Mouse (Mus musculus) yolk sac, embryonic 10.5 days (tissue): ENCODE measurements around the gene Gja4.

Experiments
- DNase-seq: peaks from one replicate; pipeline ENCODE4 v3.0.0-alpha.2; 2017; ENCODE audit warnings: low spot score

The Gja4 gene

DNA sequence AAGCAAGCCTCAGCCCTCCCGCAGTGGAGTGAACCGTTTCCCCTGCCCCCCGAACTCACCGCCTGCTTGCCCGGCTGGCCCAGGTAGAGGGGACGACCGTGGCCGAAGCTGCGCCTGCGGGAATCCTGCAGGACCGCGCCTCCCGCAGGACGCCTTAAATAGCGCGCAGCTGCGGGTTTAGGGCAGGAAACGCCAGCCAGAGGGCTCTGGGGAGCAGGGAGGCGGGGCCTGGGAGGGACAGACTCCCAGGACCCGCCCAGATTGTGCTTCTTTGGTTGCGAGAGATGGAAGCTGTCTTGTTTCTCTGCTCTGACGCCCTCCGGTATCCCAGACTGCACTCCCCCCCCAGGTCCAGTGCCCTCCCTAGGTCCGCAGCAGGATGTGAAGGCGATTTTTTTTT, at the start of gene Gja4:
Gene Gja4, minus strand, starts transcription at position 179 of the 400 bp plus-strand sequence.
- peak; percentile 72 for DNase-seq

DNA sequence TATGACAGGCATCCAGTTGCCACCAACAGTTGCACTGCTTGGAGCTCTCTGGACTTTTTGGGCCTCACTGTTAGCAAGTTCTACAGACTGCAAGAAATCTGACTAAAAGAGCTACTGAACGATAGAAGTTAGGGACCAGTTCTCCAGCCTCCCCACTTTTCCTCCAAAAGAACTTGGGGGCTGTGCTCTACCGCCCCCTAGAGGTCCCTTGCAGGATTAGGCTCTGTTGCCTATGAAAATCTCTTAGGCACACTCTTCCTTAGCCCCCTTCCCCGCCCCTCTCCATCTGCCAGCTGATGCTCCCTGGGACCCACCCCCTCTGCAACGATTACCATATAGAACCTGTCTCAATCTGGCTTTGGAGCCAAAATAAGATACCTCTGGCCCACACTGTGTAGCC, 49.5 kb upstream of the Gja4 start:
- no peak for DNase-seq

DNA sequence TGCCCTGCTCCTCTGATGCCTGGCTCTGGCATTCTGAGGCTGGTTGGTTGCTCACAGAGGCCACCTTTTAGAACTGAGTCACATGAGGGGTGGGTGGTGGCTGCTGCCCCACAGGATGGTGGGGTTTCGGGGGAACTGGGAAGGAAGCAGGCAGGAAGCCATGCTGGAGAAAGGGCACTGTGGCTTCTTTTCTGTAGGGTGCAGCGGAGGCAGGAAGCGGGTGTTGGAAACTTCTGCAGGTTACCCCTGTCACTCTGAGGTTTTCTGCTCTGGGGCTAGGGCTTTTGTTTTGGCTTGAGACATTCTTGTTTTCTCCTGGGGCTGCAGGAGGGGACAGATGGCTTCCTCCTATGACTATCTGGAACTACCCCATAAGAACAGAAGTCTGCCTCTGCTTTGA, 48.7 kb upstream of the Gja4 start:
- no peak for DNase-seq

DNA sequence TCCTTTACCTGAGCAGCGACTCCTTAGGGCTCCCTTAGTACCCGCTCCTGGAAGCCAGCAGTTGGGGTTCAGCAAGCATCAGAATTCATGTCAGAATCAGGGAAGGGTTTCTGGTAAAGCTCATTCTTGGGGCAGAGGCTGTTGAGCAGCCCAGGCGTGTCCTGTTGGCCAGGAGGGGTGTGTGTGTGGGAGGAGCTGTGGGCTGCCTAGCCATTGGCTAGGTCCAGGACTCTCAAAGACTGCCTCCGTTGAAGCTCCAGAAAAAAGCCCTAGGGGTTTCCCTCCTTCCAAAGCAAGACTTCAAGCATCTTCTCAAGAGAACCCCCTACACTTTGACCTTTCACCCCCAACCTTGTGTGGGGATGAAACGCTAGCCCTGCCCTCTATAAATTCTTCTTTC, 44.2 kb upstream of the Gja4 start, which contains the start of gene Gjb5:
Gene Gjb5, minus strand, starts transcription at position 164 of the 400 bp plus-strand sequence.
- no peak for DNase-seq

DNA sequence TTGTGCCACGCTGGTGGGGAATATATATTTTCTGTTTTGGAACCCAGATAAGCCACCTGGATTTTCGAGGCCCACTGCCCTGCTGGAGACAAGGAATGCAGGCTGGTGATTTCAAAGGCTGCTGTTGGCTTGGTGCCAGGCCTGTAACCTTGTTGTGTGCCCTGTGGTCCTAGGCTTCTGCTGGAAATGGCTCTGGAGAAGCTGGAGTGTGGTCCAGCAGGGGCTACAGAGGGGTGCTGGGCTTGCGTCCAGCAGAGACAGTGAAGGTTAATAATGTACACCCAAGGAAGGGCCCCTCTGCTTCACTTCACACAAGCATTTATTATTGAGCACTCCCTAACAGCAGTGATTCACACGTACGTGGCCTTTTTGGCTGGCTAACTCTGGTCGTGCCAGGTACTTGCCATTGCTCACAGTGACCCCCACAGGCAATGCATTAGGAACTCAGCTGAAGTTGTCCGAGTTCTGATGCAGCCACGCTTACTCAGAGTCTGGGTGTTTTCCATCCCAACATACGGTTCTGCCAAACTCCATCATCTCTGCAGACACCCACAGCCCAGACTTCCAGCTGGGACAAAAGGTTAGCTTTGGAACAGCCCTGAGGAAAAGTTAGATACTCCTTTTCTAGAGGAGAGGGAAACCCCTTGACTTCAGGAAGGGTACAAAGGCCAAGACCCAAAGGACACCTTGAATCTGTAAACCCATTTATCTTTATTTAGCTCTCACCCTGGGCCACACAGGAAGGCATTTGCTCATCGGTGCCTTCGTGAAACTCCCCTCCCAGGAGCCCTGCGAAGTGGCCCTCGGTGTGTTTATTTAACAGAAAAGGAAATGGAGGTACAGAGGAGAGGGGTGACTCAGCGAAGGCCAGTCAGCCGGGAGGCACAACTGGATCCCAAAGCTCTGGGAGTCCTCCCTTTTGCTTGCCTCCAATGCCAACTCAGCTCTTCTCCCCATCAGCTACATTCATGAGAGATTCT, 41.0 kb upstream of the Gja4 start:
- DNase-seq: no peak

DNA sequence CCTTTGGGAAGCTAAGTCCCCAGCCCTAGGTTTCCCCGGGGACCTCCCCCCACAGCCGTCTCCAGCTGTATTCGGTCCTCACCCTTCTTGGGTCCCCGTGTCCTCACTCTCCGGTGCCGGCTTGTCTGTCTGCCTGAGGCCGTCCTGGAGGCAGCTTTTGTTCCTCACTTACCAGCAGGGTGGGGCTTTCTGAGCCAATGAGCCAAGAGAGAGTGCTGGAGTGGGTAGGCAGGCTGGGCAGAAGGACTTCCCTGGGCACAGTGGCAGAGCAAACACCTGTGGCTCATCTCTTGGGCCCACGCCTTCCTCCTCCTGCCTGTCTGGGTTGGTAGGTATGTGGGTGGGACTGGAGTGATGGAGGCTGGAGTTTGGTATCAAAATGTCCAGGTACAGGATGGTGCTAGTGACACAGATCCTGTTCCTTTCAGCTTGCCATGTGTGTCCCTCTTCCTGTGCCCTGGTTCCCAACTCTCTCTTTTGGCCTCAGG, 40.2 kb upstream of the Gja4 start, which contains the start of gene Gjb4:
Gene Gjb4, minus strand, starts transcription at position 131 of the 488 bp plus-strand sequence.
- no peak for DNase-seq

DNA sequence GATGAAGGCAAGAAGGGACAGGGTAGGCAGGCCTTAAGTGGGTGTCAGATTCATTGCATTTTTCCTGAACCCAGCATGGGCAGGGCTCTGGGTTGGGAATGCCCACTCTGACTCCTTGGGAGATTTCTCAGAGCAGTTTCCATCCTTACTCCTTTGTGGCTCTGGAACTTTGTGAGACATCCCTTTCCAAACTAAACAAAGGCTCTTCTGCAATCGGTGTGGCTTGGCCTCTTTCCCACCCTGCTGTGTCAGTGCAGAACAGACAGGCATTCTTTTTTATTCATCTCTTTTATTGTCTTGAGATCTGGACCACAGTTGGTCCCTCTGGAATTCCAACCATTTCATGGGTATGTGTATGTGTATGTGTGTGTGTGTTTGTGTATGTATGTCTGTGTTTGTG, 38.8 kb upstream of the Gja4 start:
- DNase-seq: no peak

DNA sequence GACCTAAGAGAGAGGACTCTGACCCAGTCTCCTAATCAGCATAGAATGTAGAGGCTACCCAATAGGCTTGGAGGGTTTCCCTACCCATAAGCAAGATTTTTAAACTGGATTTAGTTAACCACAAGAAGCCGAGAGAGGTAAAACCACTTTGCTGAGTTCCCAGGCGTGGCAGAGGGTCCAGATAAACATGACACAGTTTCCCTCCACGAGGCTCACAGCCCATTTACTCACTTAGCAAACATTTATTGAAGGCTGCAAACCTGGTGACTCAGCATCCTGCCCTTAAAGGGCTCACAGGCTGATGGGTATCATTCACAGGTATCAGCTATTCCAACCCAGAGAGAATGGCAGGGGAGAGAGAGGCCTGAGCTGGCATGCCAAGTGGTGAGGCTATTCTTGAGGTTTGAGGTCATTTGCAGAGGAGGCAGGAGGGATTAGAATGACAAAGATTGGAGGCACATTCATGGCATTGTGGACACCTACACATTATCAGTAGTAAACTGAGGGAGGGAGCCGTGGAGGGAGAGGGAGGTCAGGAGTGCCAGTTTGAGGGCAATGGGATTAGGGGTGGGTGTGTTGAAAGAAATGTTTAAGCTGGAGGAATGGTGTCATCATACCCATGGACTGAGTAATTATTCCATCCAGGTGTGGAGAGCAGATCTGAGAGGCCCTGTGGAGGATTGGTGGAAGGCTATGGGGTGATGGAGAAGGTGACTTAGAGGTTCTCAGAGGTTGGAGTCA, 35.9 kb upstream of the Gja4 start:
- DNase-seq: no peak

DNA sequence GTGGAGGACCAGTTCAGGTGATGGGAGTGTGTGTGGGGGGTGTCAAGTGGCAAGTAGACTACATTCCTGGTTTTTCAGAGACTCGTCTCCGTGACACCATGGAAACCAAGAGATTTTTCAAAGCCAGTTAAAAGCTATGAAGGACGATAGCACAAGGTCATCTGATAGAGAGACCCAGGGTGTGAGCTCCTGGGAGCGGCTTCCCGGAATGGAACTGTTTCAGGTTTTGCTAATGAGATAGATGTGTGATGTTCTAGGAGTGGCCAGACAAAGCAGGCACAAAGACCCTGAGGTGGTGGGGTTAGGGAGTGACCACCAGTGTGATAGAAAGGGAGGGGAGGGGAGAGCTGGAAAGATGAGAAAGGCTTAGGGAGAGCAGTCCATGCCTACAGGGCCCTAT, 31.2 kb upstream of the Gja4 start:
- DNase-seq: no peak

DNA sequence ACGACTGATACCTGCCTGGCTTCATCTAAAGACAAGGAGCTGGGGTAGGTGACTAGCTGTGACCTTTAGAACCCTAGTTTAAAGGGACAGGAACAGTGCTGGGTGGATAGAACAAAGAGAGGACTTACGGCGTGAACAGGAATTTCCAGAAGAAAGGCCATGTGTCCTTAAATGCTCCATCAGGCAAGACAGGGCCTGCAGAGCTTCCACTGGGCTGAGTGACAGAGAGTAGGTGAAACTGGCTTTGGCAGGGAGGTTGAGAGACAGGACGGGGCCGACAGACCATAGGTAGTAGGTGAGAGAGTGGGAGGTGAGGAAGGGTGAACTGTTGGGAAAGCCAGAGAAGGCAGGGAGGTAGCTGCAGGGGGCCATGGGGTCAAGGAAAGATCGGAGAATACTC, 27.5 kb upstream of the Gja4 start:
- no peak for DNase-seq

DNA sequence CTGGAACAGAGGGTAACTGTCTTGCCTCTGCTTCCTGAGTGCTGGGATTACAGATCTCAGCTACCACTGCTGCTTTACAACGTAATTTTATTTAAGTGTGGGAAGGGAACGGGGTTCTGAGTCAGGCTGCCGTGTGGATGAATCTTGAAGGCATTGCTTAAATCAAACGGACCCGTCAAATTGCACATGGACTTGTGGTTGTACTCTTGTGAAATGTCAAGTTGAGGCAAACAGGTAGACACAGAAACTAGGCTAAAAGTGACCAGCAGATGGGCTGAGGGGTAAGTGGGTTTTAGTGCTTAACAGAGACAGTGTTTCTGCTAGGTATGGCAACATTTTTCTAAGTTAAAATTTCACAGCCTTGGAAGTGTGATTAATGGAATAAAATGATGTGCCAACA, 23.8 kb upstream of the Gja4 start:
- DNase-seq: no peak

DNA sequence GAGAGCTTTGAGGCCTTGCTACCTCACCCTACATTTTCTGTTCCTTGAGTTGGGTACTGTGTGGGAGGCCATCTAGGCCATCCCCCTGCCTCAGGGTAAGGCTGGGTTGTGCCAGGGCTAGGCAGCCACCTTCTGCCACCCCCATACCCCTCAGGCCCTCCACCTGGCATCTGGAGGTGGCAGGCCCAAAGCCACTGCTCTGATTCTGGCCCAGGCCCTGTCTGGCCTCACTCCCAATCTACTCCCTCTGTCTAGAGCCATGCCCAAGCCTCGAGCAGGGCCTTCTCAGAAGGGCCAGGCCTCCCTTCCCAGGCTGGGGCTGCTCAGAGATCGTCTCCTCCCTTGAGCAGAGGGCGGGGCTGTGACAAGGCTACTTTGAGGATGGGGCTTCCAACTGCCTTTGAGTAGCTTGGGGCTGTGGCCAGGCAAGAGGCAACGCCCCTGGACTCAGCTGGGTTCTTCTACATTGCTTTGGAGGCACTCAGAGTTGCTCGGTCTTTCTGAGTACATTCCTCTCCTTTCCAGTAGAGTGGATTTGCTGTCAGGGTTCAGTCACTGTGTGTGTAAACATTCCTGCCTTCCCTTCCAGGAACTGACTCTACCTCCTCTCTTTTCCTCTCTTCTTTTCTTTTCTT, 21.1 kb upstream of the Gja4 start:
- DNase-seq: no peak

DNA sequence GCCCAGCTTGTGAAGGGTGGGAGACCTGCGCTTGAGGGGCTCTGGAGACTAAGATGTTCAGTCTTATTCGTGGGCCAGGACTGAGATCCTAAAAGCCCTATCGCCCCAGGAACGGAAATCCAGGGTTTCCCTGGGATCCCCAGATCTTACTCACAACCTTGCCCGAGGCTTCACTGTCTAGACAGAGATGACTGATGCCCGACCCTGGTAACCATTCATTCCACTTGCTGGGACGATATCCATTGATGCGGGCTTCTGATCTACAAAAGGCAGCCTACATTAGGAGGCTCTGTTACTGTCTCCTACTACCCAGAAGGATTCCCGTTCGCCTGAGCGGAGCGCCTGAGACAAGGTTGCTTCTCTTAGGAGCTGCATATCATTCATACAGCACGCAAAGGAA, 17.3 kb upstream of the Gja4 start:
- DNase-seq: no peak

DNA sequence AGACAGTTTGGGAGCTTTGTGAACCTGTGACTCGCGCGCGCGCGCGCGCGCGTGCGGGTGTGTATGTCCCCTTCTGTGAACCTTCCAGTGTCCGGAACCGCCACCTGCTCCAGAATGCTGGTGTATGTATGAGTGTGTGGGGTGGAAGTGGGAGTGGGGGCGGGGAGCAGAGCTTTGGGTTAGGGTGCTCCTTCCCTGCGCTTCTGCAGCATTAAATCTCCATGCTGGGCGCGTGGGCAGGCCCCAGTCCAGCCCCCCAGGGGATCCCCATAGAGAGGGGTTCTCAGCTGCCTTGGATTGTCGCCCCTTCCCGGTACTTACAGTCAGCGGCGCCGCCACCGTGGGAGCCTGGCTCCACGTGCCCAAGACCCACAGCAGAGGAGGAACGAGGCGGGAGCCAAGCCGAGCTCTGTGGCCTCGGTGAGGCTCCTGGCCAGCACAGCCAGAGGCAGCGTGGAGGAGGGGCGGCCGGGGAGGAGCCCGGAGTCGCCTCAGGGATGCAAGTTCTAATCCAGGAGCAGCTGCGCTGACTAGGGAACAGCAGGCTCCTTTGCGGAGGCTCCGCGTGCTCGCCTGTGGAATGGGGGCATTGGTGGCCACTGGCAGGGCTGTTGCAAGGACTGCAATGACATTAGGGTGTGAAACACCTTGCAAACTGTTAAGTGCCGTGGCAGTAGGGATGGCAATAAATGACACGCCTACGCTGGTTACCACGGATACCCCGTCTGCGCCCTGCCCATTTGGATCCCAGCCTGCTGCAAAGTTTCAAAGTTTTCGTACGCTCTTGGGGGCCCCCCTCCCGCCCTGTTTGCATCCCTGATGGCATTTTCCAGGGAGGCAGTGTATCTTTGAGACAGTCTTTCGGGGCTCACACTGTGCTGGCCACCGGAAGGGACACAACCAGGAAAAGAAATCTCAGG, 16.6 kb upstream of the Gja4 start, which contains the start of gene Gjb3:
Gene Gjb3, minus strand, starts transcription at position 664 of the 920 bp plus-strand sequence.
- no peak for DNase-seq

DNA sequence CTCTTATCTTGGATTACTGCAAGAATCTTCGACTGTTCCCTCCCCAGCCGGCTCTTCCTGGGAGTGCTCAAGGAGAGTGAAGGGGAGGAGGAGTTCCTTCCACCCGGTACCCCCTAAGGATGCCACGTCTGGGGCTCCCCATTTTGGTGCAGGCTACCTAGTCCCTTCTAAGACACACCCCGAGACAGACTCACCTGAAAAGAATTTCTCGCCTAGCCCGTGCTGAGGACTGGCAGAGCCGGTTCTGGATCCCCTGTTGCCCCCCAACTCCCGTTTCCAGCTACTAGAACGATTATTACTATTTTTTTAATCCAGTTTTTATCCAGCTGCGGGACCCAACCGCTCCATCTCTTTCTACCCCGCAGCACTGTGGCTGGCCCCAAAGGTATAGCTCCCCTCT, 15.9 kb upstream of the Gja4 start:
- DNase-seq: no peak

DNA sequence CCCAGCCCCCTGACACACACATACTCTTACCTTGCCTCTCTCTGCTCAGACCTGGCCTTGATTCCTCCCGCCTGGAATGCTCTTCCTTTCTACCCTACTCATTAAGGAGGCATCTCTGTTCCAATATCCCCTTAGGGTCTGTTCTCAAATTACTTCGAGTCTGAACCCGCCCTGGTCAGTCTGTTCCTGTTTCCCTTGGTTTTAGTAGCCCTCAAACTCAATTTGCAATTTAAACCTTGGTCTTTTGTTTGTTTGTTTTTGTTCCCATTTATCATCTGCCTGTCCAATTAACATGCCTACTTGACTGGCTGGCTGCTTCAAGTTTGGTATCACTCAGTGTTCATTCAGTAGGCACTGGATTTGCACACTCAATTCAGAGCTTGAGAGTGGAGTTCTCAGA, 15.2 kb upstream of the Gja4 start:
- no peak for DNase-seq

DNA sequence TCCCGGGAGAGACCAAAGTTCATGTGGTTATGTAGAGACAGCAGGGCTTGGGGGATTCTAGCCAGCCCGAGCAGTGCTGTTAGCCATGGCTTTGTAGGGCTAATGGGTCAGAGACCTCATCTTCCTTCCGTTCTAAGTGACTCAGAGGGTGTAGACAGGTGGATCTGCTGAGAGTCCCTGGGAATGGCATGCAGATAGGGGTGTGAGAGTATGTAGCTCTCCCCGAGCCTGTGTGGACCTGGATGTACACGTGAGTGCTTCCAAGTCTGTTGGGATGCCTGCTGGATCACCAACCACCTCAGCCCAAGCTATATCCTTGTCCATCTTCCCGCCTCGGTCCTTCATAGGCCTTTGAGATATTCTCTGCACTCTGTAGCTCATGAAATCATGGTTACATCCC, 14.5 kb upstream of the Gja4 start:
- DNase-seq: no peak

DNA sequence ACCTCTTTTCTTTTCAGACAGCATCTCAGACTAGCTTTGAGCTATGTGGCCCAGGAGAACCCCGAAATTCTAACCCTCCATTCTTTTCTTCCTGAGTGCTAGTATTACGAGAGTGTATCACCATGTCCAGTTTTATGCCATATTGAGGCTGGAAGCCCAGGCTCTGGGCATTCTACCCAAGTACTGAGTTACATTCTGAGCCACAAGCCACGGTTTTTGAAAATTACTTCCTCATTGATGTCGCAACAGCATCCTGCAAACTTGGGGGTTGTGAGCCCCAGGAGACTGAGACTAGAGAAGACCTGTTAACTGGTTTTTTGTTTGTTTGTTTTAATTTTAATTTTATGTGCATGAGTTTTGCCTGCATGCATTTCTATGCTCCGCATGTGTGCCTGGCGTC, 13.9 kb upstream of the Gja4 start:
- DNase-seq: no peak

DNA sequence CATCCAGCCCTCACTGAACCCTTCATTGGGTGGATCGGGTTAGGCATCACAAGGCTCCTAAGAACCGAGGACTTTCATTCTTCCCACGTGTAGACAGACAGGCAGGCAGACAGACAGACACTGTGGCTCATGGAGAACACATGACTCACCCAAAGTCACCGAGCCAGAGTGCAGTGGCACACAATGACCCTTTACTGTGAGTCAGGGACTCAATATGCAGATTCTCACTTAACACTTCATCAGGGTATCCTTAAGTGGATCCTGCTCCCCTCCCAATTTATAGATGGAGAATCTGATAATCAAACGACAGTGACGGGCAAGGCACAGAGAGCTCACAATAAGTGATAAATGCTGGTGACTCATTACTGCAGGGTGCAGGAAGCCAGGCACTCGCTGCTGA, 13.4 kb upstream of the Gja4 start:
- no peak for DNase-seq

DNA sequence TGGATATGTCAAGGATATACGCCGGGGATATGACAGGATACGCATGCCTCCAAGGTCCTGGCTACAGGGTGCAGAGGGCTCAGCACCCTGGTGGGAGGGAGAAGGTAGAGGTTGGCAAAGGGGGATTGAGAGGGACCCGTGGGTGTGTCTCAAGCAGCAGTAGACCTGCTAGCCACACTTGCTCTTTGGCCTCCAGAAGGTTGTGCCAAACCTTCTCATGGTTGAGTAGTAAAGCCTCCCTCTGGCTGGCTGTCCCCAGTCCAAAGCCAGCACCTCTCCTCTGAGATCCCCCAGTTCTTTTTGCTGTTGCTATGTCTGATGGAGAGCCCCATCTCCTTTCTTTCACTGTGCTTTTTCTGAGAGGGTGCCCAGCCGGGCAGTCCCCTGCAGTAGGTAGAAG, 11.4 kb upstream of the Gja4 start:
- DNase-seq: no peak

DNA sequence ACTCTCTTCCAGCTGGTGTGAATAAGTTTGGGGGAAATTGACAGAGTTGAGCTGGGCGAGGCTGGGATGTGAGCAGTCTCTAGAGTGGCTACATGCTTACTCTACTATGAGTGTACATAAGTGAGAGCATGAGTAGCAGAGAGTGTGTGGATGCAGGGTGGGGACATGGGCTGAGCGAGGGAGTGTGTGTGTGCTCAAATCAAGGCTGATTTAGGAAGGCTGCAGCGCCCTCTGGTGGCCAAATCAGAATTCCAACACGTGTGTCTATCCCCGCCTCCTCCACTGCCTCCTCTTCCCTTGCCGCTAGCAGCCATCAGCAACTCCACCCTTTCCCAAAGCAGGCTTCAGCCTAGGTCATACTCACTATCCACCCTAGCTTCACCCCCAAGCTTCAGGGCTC, 10.9 kb upstream of the Gja4 start:
- DNase-seq: peak; percentile 57
